In genomic region chr1:171440025-171440725, GRCm38 (mm10) we compare ENCODE assay signal across 9 mouse cellular contexts. TPM values are rescaled to one million over a fixed set of nuclear protein-coding genes. Genes with fewer than 3 reads are reported as not detected.
DNase-seq lines count a peak whose midpoint lies in the region; ATAC-seq and TF ChIP-seq lines count a peak whose summit lies in the region.
"Had no signal": no experiment of that assay in that cellular context is flagged by ENCODE, and none has a peak within 500 bp of the region (broad histone marks: within the 10 kb centered on the region; RNA-seq: fewer than 3 reads in every experiment).

No protein-coding gene starts in this region.

- intact Hi-C loops in left cerebral cortex, postnatal 4 days (cut with DNase I): no loop called here
- intact Hi-C loops in left cerebral cortex, postnatal 36 days (cut with DNase I): no loop called here
- intact Hi-C loops in gastrocnemius, adult 2 months (cut with DNase I): no loop called here

- no peaks in the 10 kb centered on the region for H3K27me3 ChIP-seq in intestine, embryonic 16.5 days (replicated peaks; ENCODE audit: control insufficient read depth, insufficient read depth, low read length)
- peaks cover 55% of the 10 kb centered on the region for H3K27me3 ChIP-seq in liver, embryonic 15.5 days
- H3K27me3 ChIP-seq in stomach, embryonic 14.5 days (ENCODE audit: control insufficient read depth, insufficient read depth, low read length): no peaks in the 10 kb centered on the region

- WGBS in intestine, embryonic 16.5 days: 21% methylated on average over 9 of the region's 9 CpGs
- 13% methylated on average over 8 of the region's 9 CpGs for WGBS in liver, embryonic 15.5 days (ENCODE audit: insufficient replicate concordance)
- WGBS in stomach, embryonic 14.5 days: 25% methylated on average over 9 of the region's 9 CpGs

- H3K4me1 ChIP-seq in intestine, embryonic 16.5 days (ENCODE audit: control insufficient read depth, insufficient read depth, low read length): peaks cover 43% of the 10 kb centered on the region
- H3K4me1 ChIP-seq in liver, embryonic 15.5 days (replicated peaks): peaks cover 28% of the 10 kb centered on the region
- H3K4me1 ChIP-seq in stomach, embryonic 14.5 days (ENCODE audit: control insufficient read depth, insufficient read depth, low read length): peaks cover 20% of the 10 kb centered on the region

- peak; percentile 16 for DNase-seq in left cerebral cortex, postnatal 4 days
- no peak for DNase-seq in left cerebral cortex, postnatal 36 days (ENCODE audit: low spot score in 2 of 2)
- DNase-seq in gastrocnemius, adult 2 months: peak; percentile 53
- no peak for DNase-seq in left cerebral cortex, adult 18-20 months (ENCODE audit: low spot score in 2 of 2)
- DNase-seq in cerebellum, adult 9-11 months: no peak

- no peaks in the 10 kb centered on the region for H3K9me3 ChIP-seq in intestine, embryonic 16.5 days (ENCODE audit: control insufficient read depth, low read length)
- H3K9me3 ChIP-seq in liver, embryonic 15.5 days (replicated peaks): no peaks in the 10 kb centered on the region
- 0 out of 2 replicates have a peak, but pooled peaks cover 4% of the 10 kb centered on the region for H3K9me3 ChIP-seq in stomach, embryonic 14.5 days (ENCODE audit: control insufficient read depth, low read depth, low read length)

- H3K27ac ChIP-seq in gastrocnemius, adult 2 months: peak overlapping the region; percentile 79
- peak overlapping the region; percentile 89 for H3K27ac ChIP-seq in intestine, embryonic 16.5 days (ENCODE audit: low read length)
- peak overlapping the region; percentile 70 for H3K27ac ChIP-seq in liver, embryonic 15.5 days (replicated peaks)
- peak overlapping the region; percentile 64 for H3K27ac ChIP-seq in stomach, embryonic 14.5 days (ENCODE audit: low read length)

- peak overlapping the region; percentile 62 for H3K4me2 ChIP-seq in intestine, embryonic 16.5 days (ENCODE audit: low read depth, low read length)
- H3K4me2 ChIP-seq in liver, embryonic 15.5 days: peak overlapping the region; percentile 58
- H3K4me2 ChIP-seq in stomach, embryonic 14.5 days (replicated peaks; ENCODE audit: low read depth, low read length): peak overlapping the region; percentile 53

- peak overlapping the region; percentile 34 for H3K9ac ChIP-seq in intestine, embryonic 16.5 days (ENCODE audit: low read depth, low read length)
- no peak overlapping the region for H3K9ac ChIP-seq in liver, embryonic 15.5 days
- no peak overlapping the region for H3K9ac ChIP-seq in stomach, embryonic 14.5 days (replicated peaks; ENCODE audit: low read depth, low read length)

- TF ChIP-seq CTCF in gastrocnemius, adult 2 months (IDR thresholded peaks at IDR 0.05): peak; percentile 1; the same call in 1 of the 2 replicates

- 0 out of 2 replicates have a peak, but pooled peaks have one; percentile 11 for ATAC-seq in intestine, embryonic 16.5 days
- no peak for ATAC-seq in liver, embryonic 15.5 days (ENCODE audit: insufficient read depth)
- no peak; the same call in 1 of the 2 replicates for ATAC-seq in stomach, embryonic 14.5 days (ENCODE audit: insufficient number of reproducible peaks, insufficient read depth, low FRiP score, low read depth)

- no peaks in the 10 kb centered on the region for H3K36me3 ChIP-seq in intestine, embryonic 16.5 days (ENCODE audit: control insufficient read depth, insufficient read depth, low read length)
- no peaks in the 10 kb centered on the region for H3K36me3 ChIP-seq in liver, embryonic 15.5 days (replicated peaks)
- no peaks in the 10 kb centered on the region for H3K36me3 ChIP-seq in stomach, embryonic 14.5 days (ENCODE audit: control insufficient read depth, insufficient read depth, low read length)
- H3K36me3 ChIP-seq: G1E had no signal

- H3K4me3 ChIP-seq in gastrocnemius, adult 2 months: peak overlapping the region; percentile 68
- H3K4me3 ChIP-seq in intestine, embryonic 16.5 days (ENCODE audit: low read length): peak overlapping the region; percentile 65
- peak overlapping the region; percentile 58 for H3K4me3 ChIP-seq in liver, embryonic 15.5 days (replicated peaks)
- peak overlapping the region; percentile 47; the same call in 1 of the 2 replicates for H3K4me3 ChIP-seq in stomach, embryonic 14.5 days (ENCODE audit: low read depth, low read length)

RNA-seq across cellular contexts. Expression of gene F11r, which starts 2.8 kb away (rescaled TPM):
- 1 to 10 TPM; 4.9 to 6.2 TPM for total RNA-seq in left cerebral cortex, postnatal 4 days (2021)
- 1 to 10 TPM; 4.9 to 5.3 TPM for total RNA-seq in left cerebral cortex, postnatal 36 days (2021)
- total RNA-seq in gastrocnemius, adult 2 months (2021): 1 to 10 TPM; 4.2 to 6.0 TPM
- 101 and 108 TPM in 2 replicates for polyA plus RNA-seq in intestine, embryonic 16.5 days (2015; fragmentation: Nextera tagmentation; extraction: Ambion mirVana)
- polyA plus RNA-seq in liver, embryonic 15.5 days (2015; fragmentation: Nextera tagmentation; extraction: Ambion mirVana): 29.7 and 32.8 TPM in 2 replicates
- 119 and 127 TPM in 2 replicates for polyA plus RNA-seq in stomach, embryonic 14.5 days (2014; fragmentation: Nextera tagmentation; extraction: Ambion mirVana)
- 1 to 10 TPM; 4.5 to 5.4 TPM for total RNA-seq in left cerebral cortex, adult 18-20 months (2021)
- polyA plus RNA-seq: G1E had no signal

RNA-seq across cellular contexts. Expression of gene Tstd1, which starts 21.5 kb away (rescaled TPM):
- 1 to 10 TPM; 2.9 to 5.8 TPM for total RNA-seq in left cerebral cortex, postnatal 4 days (2021)
- 1 to 10 TPM; 1.1 to 1.9 TPM for total RNA-seq in left cerebral cortex, postnatal 36 days (2021)
- under 1 TPM; 0.84 to 0.92 TPM for total RNA-seq in gastrocnemius, adult 2 months (2021)
- 5.3 and 5.6 TPM in 2 replicates for polyA plus RNA-seq in intestine, embryonic 16.5 days (2015; fragmentation: Nextera tagmentation; extraction: Ambion mirVana)
- polyA plus RNA-seq in liver, embryonic 15.5 days (2015; fragmentation: Nextera tagmentation; extraction: Ambion mirVana): 2.1 and 2.5 TPM in 2 replicates
- 3.0 and 3.1 TPM in 2 replicates for polyA plus RNA-seq in stomach, embryonic 14.5 days (2014; fragmentation: Nextera tagmentation; extraction: Ambion mirVana)
- total RNA-seq in left cerebral cortex, adult 18-20 months (2021): 1 to 10 TPM; 1.4 to 2.3 TPM

RNA-seq across cellular contexts. Expression of gene Usf1, which starts 29.1 kb away (rescaled TPM):
- 100 to 1,000 TPM; 130 to 141 TPM for total RNA-seq in left cerebral cortex, postnatal 4 days (2021)
- 100 to 1,000 TPM; 107 to 113 TPM for total RNA-seq in left cerebral cortex, postnatal 36 days (2021)
- total RNA-seq in gastrocnemius, adult 2 months (2021): 10 to 100 TPM; 29.9 to 36.8 TPM
- 54.6 and 58.1 TPM in 2 replicates for polyA plus RNA-seq in intestine, embryonic 16.5 days (2015; fragmentation: Nextera tagmentation; extraction: Ambion mirVana)
- polyA plus RNA-seq in liver, embryonic 15.5 days (2015; fragmentation: Nextera tagmentation; extraction: Ambion mirVana): 18.6 and 21.3 TPM in 2 replicates
- polyA plus RNA-seq in stomach, embryonic 14.5 days (2014; fragmentation: Nextera tagmentation; extraction: Ambion mirVana): 85.2 and 95.0 TPM in 2 replicates
- total RNA-seq in left cerebral cortex, adult 18-20 months (2021): 100 to 1,000 TPM in 1 of 2 experiments, 10 to 100 TPM in 1; 99.0 to 105 TPM

RNA-seq across cellular contexts. Expression of gene Arhgap30, which starts 51.4 kb away (rescaled TPM):
- total RNA-seq in left cerebral cortex, postnatal 4 days (2021): 1 to 10 TPM in 1 of 2 experiments, under 1 TPM in 1; 0.98 to 1.6 TPM
- total RNA-seq in left cerebral cortex, postnatal 36 days (2021): 1 to 10 TPM; 1.7 to 1.8 TPM
- under 1 TPM; 0.38 to 0.73 TPM for total RNA-seq in gastrocnemius, adult 2 months (2021)
- 2.0 and 2.5 TPM in 2 replicates for polyA plus RNA-seq in intestine, embryonic 16.5 days (2015; fragmentation: Nextera tagmentation; extraction: Ambion mirVana)
- polyA plus RNA-seq in liver, embryonic 15.5 days (2015; fragmentation: Nextera tagmentation; extraction: Ambion mirVana): 5.0 and 5.3 TPM in 2 replicates
- polyA plus RNA-seq in stomach, embryonic 14.5 days (2014; fragmentation: Nextera tagmentation; extraction: Ambion mirVana): 0.67 and 1.3 TPM in 2 replicates
- total RNA-seq in left cerebral cortex, adult 18-20 months (2021): 1 to 10 TPM; 2.2 to 2.6 TPM

Comparison
In these comparisons a context has a peak if more than half of its experiments do, and no peak if none do; other contexts are left out.
1. DNase-seq: peak in left cerebral cortex, postnatal 4 days (single experiment) and gastrocnemius, adult 2 months (single experiment); none in left cerebral cortex, postnatal 36 days (0 of 2), left cerebral cortex, adult 18-20 months (0 of 2) and cerebellum, adult 9-11 months (single experiment).
2. Peak in every context shown above with its lines, with median percentiles within 50 percentile points of each other: H3K27ac ChIP-seq, H3K4me3 ChIP-seq and H3K4me2 ChIP-seq.